Mouse (Mus musculus) right cerebral cortex, postnatal 36 days (tissue): ENCODE measurements at regions not wholly inside any gene's neighbourhood (a gene's known extent, or its start where the extent isn't known, plus 50 kb on each side); places are given as distances from the start of the nearest gene placed in this dataset.

Experiments used
- DNase-seq, 2 experiments: peaks; one replicate each; pipeline ENCODE4 v3.0.0; 2022; ENCODE audit warnings: low spot score in 2 of 2, mixed read lengths in 1 of 2

GRCm38 (mm10) chr6:143622161-143622560 lies 455.1 kb downstream of the Etnk1 start:
- DNase-seq, result no peak

- no peak for DNase-seq
Measured at GRCm38 (mm10) chr6:143624901-143625300, 457.9 kb downstream of the Etnk1 start.

- DNase-seq, result no peak
Measured at GRCm38 (mm10) chr6:143631581-143631980, 464.6 kb downstream of the Etnk1 start.

GRCm38 (mm10) chr6:143633710-143634109 lies 466.7 kb downstream of the Etnk1 start:
- DNase-seq, result no peak

- no peak for DNase-seq
Measured at GRCm38 (mm10) chr6:143634334-143634733, 467.3 kb downstream of the Etnk1 start.

- DNase-seq, result no peak
Measured at GRCm38 (mm10) chr6:143635043-143635442, 468.0 kb downstream of the Etnk1 start.

GRCm38 (mm10) chr6:143640652-143641051 lies 473.6 kb downstream of the Etnk1 start:
- no peak for DNase-seq

- DNase-seq, result no peak
Measured at GRCm38 (mm10) chr6:143642052-143642451, 475.0 kb downstream of the Etnk1 start.

- DNase-seq, result no peak
Measured at GRCm38 (mm10) chr6:143645989-143646388, 479.0 kb downstream of the Etnk1 start.

- DNase-seq, result no peak
Measured at GRCm38 (mm10) chr6:143648501-143648900, 481.5 kb downstream of the Etnk1 start.

GRCm38 (mm10) chr6:143656576-143656975 lies 489.6 kb downstream of the Etnk1 start:
- peak in 1 of 2 experiments; percentile 10 for DNase-seq

- DNase-seq, result no peak
Measured at GRCm38 (mm10) chr6:143660837-143661236, 493.8 kb downstream of the Etnk1 start.

GRCm38 (mm10) chr6:143663306-143663705 lies 496.3 kb downstream of the Etnk1 start:
- no peak for DNase-seq

GRCm38 (mm10) chr6:143665374-143665773 lies 498.4 kb downstream of the Etnk1 start:
- DNase-seq, result no peak

GRCm38 (mm10) chr6:143668551-143668950 lies 501.5 kb downstream of the Etnk1 start:
- no peak for DNase-seq

- no peak for DNase-seq
Measured at GRCm38 (mm10) chr6:143669446-143670130, 502.6 kb downstream of the Etnk1 start.

- DNase-seq, result no peak
Measured at GRCm38 (mm10) chr6:143690131-143690530, 523.1 kb downstream of the Etnk1 start.

GRCm38 (mm10) chr6:143690866-143691265 lies 523.8 kb downstream of the Etnk1 start:
- DNase-seq, result no peak

- peak in 1 of 2 experiments; percentile 2 for DNase-seq
Measured at GRCm38 (mm10) chr6:143697997-143698396, 531.0 kb downstream of the Etnk1 start.

- DNase-seq, result no peak
Measured at GRCm38 (mm10) chr6:143703984-143704383, 537.0 kb downstream of the Etnk1 start.

- DNase-seq, result no peak
Measured at GRCm38 (mm10) chr6:143706451-143706850, 539.4 kb downstream of the Etnk1 start.

GRCm38 (mm10) chr6:143714461-143714860 lies 547.4 kb downstream of the Etnk1 start:
- no peak for DNase-seq

GRCm38 (mm10) chr6:143750074-143750473 lies 583.1 kb downstream of the Etnk1 start:
- DNase-seq, result no peak
